Mouse (Mus musculus) ES-E14 (cell line): Measurements from ENCODE around the gene Hist1h3a.

Source experiments
- MAFK ChIP-seq: IDR thresholded peaks from 2 replicates; pipeline ENCODE4 v1.6.1; 2014; ENCODE audit warnings: mild to moderate bottlenecking, low read depth, low read length, inconsistent platforms; ENCODE audit not compliant: insufficient read depth
- ZC3H11A ChIP-seq: IDR thresholded peaks from 2 replicates; pipeline ENCODE4 v1.6.1; 2012; ENCODE audit warnings: low read depth, mild to moderate bottlenecking, inconsistent platforms, low read length, borderline replicate concordance
- ZNF384 ChIP-seq: IDR thresholded peaks from 2 replicates; pipeline ENCODE4 v1.6.1; 2012; ENCODE audit warnings: low read depth, low read length, inconsistent platforms

DNA sequence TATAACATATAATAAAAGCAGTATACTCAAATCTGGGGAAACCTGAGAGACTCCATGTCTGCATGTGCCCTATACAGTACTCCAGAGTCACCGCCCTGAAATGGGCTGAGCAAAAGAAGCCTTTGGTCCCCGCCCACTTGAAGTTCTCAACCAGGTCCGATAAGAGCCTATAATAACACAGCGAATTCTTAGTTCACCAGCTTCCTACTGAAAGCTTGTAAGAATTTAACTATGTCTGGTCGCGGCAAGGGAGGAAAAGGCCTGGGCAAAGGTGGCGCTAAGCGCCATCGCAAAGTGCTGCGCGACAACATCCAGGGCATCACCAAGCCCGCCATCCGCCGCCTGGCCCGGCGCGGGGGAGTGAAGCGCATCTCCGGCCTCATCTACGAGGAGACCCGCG lies 5.4 kb downstream of the Hist1h3a start, which contains the start of gene Hist1h4b:
- TF ChIP-seq ZNF384 (no peak), MAFK (no peak), ZC3H11A (no peak)
